Mouse (Mus musculus) olfactory bulb, adult 2 months (tissue): Measurements from ENCODE around the gene Gm21411.
"Not testable (repeated sequence)": the region's sequence is repeated elsewhere in the genome, so short reads cannot be mapped to it uniquely, and the experiment has no call there.

Source experiments
- CTCF ChIP-seq: fragments of 200-500 bp; IDR thresholded peaks from 2 replicates; pipeline ENCODE4 v1.5.1; 2012; ENCODE audit warnings: low read depth, mild to moderate bottlenecking, low read length, moderate library complexity; ENCODE audit not compliant: insufficient read depth
- POLR2A ChIP-seq: fragments of 200-500 bp; IDR thresholded peaks from 2 replicates; pipeline ENCODE4 v1.6.1; 2012; ENCODE audit warnings: mild to moderate bottlenecking, low read depth, low read length, moderate library complexity; ENCODE audit not compliant: insufficient read depth

DNA sequence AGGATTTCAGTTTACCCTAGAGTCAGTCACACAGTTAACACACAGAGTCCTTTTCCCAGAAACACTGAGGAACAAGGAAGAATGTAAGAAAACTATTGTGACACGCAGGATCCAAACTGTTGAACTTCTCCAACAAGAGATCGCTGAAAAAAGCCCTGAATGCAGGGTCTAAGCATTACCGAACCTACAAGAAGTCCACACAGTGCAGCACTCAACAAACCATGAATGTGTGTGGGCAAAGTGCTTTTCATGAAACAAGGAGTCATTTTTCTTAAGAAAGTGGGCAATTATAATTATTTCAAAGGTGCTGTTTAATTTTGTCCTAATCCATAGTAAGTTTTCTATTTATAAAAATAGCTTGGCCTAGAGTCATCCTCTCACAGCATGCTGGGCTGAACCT is 6.3 kb downstream of the Gm21411 start:
- TF ChIP-seq CTCF, POLR2A: not testable (repeated sequence)
